Mouse (Mus musculus) stomach, postnatal 0 days (tissue): ENCODE data around the gene Taf4. TPM values are rescaled to one million over a fixed set of nuclear protein-coding genes. Genes with fewer than 3 reads are reported as not detected.

Source experiments
- ATAC-seq: fragments of 200-750 bp; cut with Nextera tagmentation; 2 replicates; pipeline ENCODE4 v1.8.0; 2017; ENCODE audit not compliant: low FRiP score, low TSS enrichment
- DNase-seq: peaks from one replicate; pipeline ENCODE4 v3.0.0-alpha.2; 2016; ENCODE audit warnings: low spot score
- H3K27ac ChIP-seq: fragments of 300-500 bp; sonication (generic); replicated peaks from 2 replicates; pipeline ENCODE4 v1.5.1; 2014; ENCODE audit warnings: mild to moderate bottlenecking, control low read depth
- H3K27me3 ChIP-seq: fragments of 300-500 bp; sonication (generic); 2 replicates; pipeline ENCODE4 v1.6.1; 2014; ENCODE audit warnings: low read length; ENCODE audit not compliant: control insufficient read depth, insufficient read depth
- H3K36me3 ChIP-seq: fragments of 300-500 bp; sonication (generic); 2 replicates; pipeline ENCODE4 v1.6.1; 2014; ENCODE audit warnings: low read length, mixed read lengths; ENCODE audit not compliant: control insufficient read depth, insufficient read depth
- H3K4me1 ChIP-seq: fragments of 300-500 bp; sonication (generic); replicated peaks from 2 replicates; pipeline ENCODE4 v1.6.1; 2014; ENCODE audit warnings: antibody characterized with exemption; ENCODE audit not compliant: control insufficient read depth, insufficient read depth
- H3K4me2 ChIP-seq: fragments of 300-500 bp; sonication (generic); replicated peaks from 2 replicates; pipeline ENCODE4 v1.6.1; 2014; ENCODE audit warnings: low read depth, mild to moderate bottlenecking, control low read depth, moderate library complexity
- H3K4me3 ChIP-seq: fragments of 300-500 bp; sonication (generic); 2 replicates; pipeline ENCODE4 v1.5.1; 2014; ENCODE audit warnings: low read depth, low read length, control low read depth
- H3K9ac ChIP-seq: fragments of 300-500 bp; sonication (generic); 2 replicates; pipeline ENCODE4 v1.6.1; 2014; ENCODE audit warnings: mild to moderate bottlenecking, low read length, control low read depth, mixed read lengths
- H3K9me3 ChIP-seq: fragments of 300-500 bp; sonication (generic); 2 replicates; pipeline ENCODE4 v1.6.1; 2016; ENCODE audit warnings: low read length; ENCODE audit not compliant: control insufficient read depth
- CTCF ChIP-seq: IDR thresholded peaks from 2 replicates; pipeline ENCODE4 v1.5.1; 2016; ENCODE audit warnings: antibody characterized with exemption, low read depth, mild to moderate bottlenecking, moderate library complexity
- EP300 ChIP-seq: optimal IDR thresholded peaks from 2 replicates; pipeline ENCODE3; 2016; ENCODE audit warnings: antibody characterized with exemption
- WGBS: fragments of 180-500 bp; shearing (Covaris S2); extraction: QIAGEN DNeasy Blood & Tissue Kit; methylation state at CpG from one replicate; pipeline ENCODE4 v1.1.7; 2014; 5-methylcytosine and 5-hydroxymethylcytosine counted together
- polyA plus RNA-seq: library from polyadenylated mRNA; unstranded; fragments of >200 nt; fragmentation: Nextera tagmentation; extraction: Ambion mirVana; gene quantifications from 2 replicates; pipeline ENCODE4 v1.2.1, GENCODE M21; 2015

Gene Taf4
- polyA plus RNA-seq, 1 experiment from 2014 or later: 2.1 TPM

DNA sequence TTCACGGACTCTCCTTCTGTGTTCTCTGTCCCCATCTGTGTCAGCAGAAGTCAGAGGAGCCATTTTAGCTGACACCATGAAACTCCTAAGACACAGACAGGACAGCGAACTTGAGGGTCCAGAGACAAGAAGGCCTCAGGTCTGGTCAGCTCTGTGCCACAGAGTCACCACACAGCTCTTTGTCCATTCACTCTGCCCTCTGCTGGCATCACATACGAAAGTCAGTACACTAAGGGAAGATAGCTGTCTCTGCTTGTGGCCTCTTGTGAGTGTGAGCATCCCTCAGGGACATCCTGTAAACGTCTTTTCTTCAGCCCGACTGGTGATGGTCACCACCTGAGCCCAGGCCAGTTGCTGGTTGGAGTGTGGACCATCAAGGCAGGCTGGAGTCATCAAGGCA lies 111.3 kb downstream of the Taf4 start:
- H3K9me3 ChIP-seq: no peaks in the 10 kb centered on the region
- ATAC-seq (no peak), DNase-seq (no peak)
- 79% methylated on average over 5 of the region's 5 CpGs for WGBS
- H3K36me3 ChIP-seq: no peaks in the 10 kb centered on the region
- H3K27me3 ChIP-seq: no peaks in the 10 kb centered on the region
- no peak overlapping the region for H3K27ac ChIP-seq
- H3K4me1 ChIP-seq: no peaks in the 10 kb centered on the region
- H3K4me2 ChIP-seq: no peak overlapping the region
- no peak overlapping the region for H3K4me3 ChIP-seq
- H3K9ac ChIP-seq: no peak overlapping the region
- TF ChIP-seq EP300 (no peak), CTCF (peak; percentile 60)

DNA sequence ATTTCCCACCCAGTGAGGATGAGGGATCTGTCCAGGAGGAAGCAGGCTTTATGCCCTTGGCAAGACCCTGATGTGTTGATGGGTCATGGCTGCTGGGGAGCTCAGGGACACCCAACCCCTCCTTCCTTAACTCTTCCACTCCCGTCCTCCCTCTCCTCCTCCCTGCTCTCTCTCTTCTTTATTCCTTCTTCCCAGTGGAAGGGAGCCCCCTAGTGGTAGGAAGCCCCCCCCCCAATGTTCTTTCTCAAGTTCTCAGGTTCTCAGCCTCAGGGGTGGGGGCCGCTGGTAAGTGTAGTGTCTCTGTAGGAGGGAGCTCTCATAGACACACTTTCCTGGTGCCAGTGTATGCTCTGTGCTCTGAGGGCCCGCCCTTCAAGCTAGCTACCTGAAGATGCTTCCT lies 113.2 kb downstream of the Taf4 start:
- Histone ChIP-seq H3K36me3 (no peaks in the 10 kb centered on the region), H3K4me2 (no peak overlapping the region), H3K9ac (no peak overlapping the region), H3K4me3 (no peak overlapping the region), H3K9me3 (no peaks in the 10 kb centered on the region), H3K4me1 (no peaks in the 10 kb centered on the region), H3K27ac (no peak overlapping the region), H3K27me3 (no peaks in the 10 kb centered on the region)
- 71% methylated on average over 3 of the region's 3 CpGs for WGBS
- DNase-seq: no peak
- 0 out of 2 replicates have a peak, but pooled peaks have one; percentile 40 for ATAC-seq
- TF ChIP-seq CTCF: peak; percentile 73
- TF ChIP-seq EP300: no peak

GRCm38 (mm10) chr2:179862676-179863075 lies 113.8 kb downstream of the Taf4 start:
- no peak overlapping the region for H3K4me2 ChIP-seq
- no peak for DNase-seq
- H3K9me3 ChIP-seq: no peaks in the 10 kb centered on the region
- 79% methylated on average over 3 of the region's 3 CpGs for WGBS
- no peak for TF ChIP-seq CTCF
- TF ChIP-seq EP300: no peak
- no peaks in the 10 kb centered on the region for H3K36me3 ChIP-seq
- no peaks in the 10 kb centered on the region for H3K27me3 ChIP-seq
- H3K4me1 ChIP-seq: no peaks in the 10 kb centered on the region
- H3K27ac ChIP-seq: no peak overlapping the region
- H3K4me3 ChIP-seq: no peak overlapping the region
- ATAC-seq: no peak
- H3K9ac ChIP-seq: no peak overlapping the region

Other genes starting within 250 kb of the Taf4 start
- 3.8 and 3.9 TPM in 2 replicates for gene Lsm14b, start 48.3 kb upstream of the Taf4 start, polyA plus RNA-seq
- gene Psma7, start 65.8 kb upstream of the Taf4 start, polyA plus RNA-seq: 469 and 490 TPM in 2 replicates
- gene Ss18l1, start 65.9 kb upstream of the Taf4 start, polyA plus RNA-seq: 1.4 TPM in 2 replicates
- gene Mtg2, start 93.9 kb upstream of the Taf4 start, polyA plus RNA-seq: 13.9 and 14.0 TPM in 2 replicates
- gene Hrh3, start 127.8 kb upstream of the Taf4 start, polyA plus RNA-seq: 0.05 TPM in 1 of 2 replicates, not detected in the other
- gene Osbpl2, start 142.7 kb upstream of the Taf4 start, polyA plus RNA-seq: 46.4 and 50.4 TPM in 2 replicates
- 141 TPM in 2 replicates for gene Adrm1, start 194.8 kb upstream of the Taf4 start, polyA plus RNA-seq
- 29.7 and 34.9 TPM in 2 replicates for gene Lama5, start 249.2 kb upstream of the Taf4 start, polyA plus RNA-seq